Mouse (Mus musculus): ENCODE results near the gene Blmh. TPM values are rescaled to one million over a fixed set of nuclear protein-coding genes. Genes with fewer than 3 reads are reported as not detected.

Blmh gene
- total RNA-seq (2015; ENCODE audit: low replicate concordance) (10.9 and 12.7 TPM in 2 replicates), total RNA-seq (2017; ENCODE audit: low replicate concordance) (21.0 and 26.6 TPM in 2 replicates)

- ATAC-seq (replicated peaks; ENCODE audit: low FRiP score, poor library complexity, severe bottlenecking), result no peak
Observed at GRCm38 (mm10) chr11:76924759-76925236, at the start of gene Blmh. TSS of gene Blmh (plus strand) at chr11:76924809.

GRCm38 (mm10) chr11:76879816-76880215, 44.8 kb upstream of the Blmh start:
- no peak for ATAC-seq (replicated peaks; ENCODE audit: low FRiP score, poor library complexity, severe bottlenecking)

GRCm38 (mm10) chr11:76884451-76884850, 40.2 kb upstream of the Blmh start:
- ATAC-seq (replicated peaks; ENCODE audit: low FRiP score, poor library complexity, severe bottlenecking), result no peak

GRCm38 (mm10) chr11:76889339-76890164, 35.1 kb upstream of the Blmh start:
- no peak for ATAC-seq (replicated peaks; ENCODE audit: low FRiP score, poor library complexity, severe bottlenecking)

- ATAC-seq (replicated peaks; ENCODE audit: low FRiP score, poor library complexity, severe bottlenecking), result no peak
Observed at GRCm38 (mm10) chr11:76891171-76891570, 33.4 kb upstream of the Blmh start.

- ATAC-seq (replicated peaks; ENCODE audit: low FRiP score, poor library complexity, severe bottlenecking), result no peak
Observed at GRCm38 (mm10) chr11:76891738-76892349, 32.8 kb upstream of the Blmh start.

GRCm38 (mm10) chr11:76892972-76893371, 31.6 kb upstream of the Blmh start:
- ATAC-seq (replicated peaks; ENCODE audit: low FRiP score, poor library complexity, severe bottlenecking), result no peak

- ATAC-seq (replicated peaks; ENCODE audit: low FRiP score, poor library complexity, severe bottlenecking), result no peak
Observed at GRCm38 (mm10) chr11:76893570-76893969, 31.0 kb upstream of the Blmh start.

- ATAC-seq (replicated peaks; ENCODE audit: low FRiP score, poor library complexity, severe bottlenecking), result no peak
Observed at GRCm38 (mm10) chr11:76894240-76894639, 30.4 kb upstream of the Blmh start.

- ATAC-seq (replicated peaks; ENCODE audit: low FRiP score, poor library complexity, severe bottlenecking), result no peak
Observed at GRCm38 (mm10) chr11:76896360-76896759, 28.2 kb upstream of the Blmh start.

GRCm38 (mm10) chr11:76897126-76897525, 27.5 kb upstream of the Blmh start:
- no peak for ATAC-seq (replicated peaks; ENCODE audit: low FRiP score, poor library complexity, severe bottlenecking)

- no peak for ATAC-seq (replicated peaks; ENCODE audit: low FRiP score, poor library complexity, severe bottlenecking)
Observed at GRCm38 (mm10) chr11:76897871-76898270, 26.7 kb upstream of the Blmh start.

GRCm38 (mm10) chr11:76898751-76899150, 25.9 kb upstream of the Blmh start:
- no peak for ATAC-seq (replicated peaks; ENCODE audit: low FRiP score, poor library complexity, severe bottlenecking)

- ATAC-seq (replicated peaks; ENCODE audit: low FRiP score, poor library complexity, severe bottlenecking), result no peak
Observed at GRCm38 (mm10) chr11:76899758-76900738, 24.6 kb upstream of the Blmh start.

- no peak for ATAC-seq (replicated peaks; ENCODE audit: low FRiP score, poor library complexity, severe bottlenecking)
Observed at GRCm38 (mm10) chr11:76901579-76902361, 22.8 kb upstream of the Blmh start, which contains the start of gene Tmigd1. TSS of gene Tmigd1 (plus strand) at chr11:76902159.

- ATAC-seq (replicated peaks; ENCODE audit: low FRiP score, poor library complexity, severe bottlenecking), result no peak
Observed at GRCm38 (mm10) chr11:76904340-76904739, 20.3 kb upstream of the Blmh start.

GRCm38 (mm10) chr11:76908651-76909050, 16.0 kb upstream of the Blmh start:
- no peak for ATAC-seq (replicated peaks; ENCODE audit: low FRiP score, poor library complexity, severe bottlenecking)

- no peak for ATAC-seq (replicated peaks; ENCODE audit: low FRiP score, poor library complexity, severe bottlenecking)
Observed at GRCm38 (mm10) chr11:76911325-76912054, 13.1 kb upstream of the Blmh start.

GRCm38 (mm10) chr11:76912055-76912395, 12.6 kb upstream of the Blmh start:
- no peak for ATAC-seq (replicated peaks; ENCODE audit: low FRiP score, poor library complexity, severe bottlenecking)

Data from erythroblast, adult 5-6 weeks (primary cell).